Mouse (Mus musculus): ENCODE measurements around the gene Mfap3. TPM values are rescaled to one million over a fixed set of nuclear protein-coding genes. Genes with fewer than 3 reads are reported as not detected.
A peak's percentile ranks its signal among the peaks of the same experiment; 100 is the strongest.

The Mfap3 gene
- total and polyA plus RNA-seq, 3 experiments = 7.3 to 12.5 (median 11.1) TPM

GRCm38 (mm10) chr11:57475119-57475518, 43.3 kb upstream of the Mfap3 start:
- WGBS = 46% methylated on average over 6 of the region's 6 CpGs
- Histone ChIP-seq H3K4me3 (no peak overlapping the region), H3K9ac (ENCODE audit: low read depth, low read length) (no peak overlapping the region), H3K4me1 (ENCODE audit: control insufficient read depth, insufficient read depth, low read length) (no peaks in the 10 kb centered on the region), H3K79me2 (replicated peaks; ENCODE audit: control insufficient read depth, insufficient read depth, low read length) (no peaks in the 10 kb centered on the region), H3K36me3 (ENCODE audit: control insufficient read depth, insufficient read depth, low read length) (no peaks in the 10 kb centered on the region), H3K27me3 (ENCODE audit: control insufficient read depth, insufficient read depth, low read length) (no peaks in the 10 kb centered on the region), H3K27ac (no peak overlapping the region)
- DNase-seq = peak in 1 of 2 experiments; percentile 40
- TF ChIP-seq CTCF (IDR thresholded peaks at IDR 0.05) = peak; percentile 72
- no peak for TF ChIP-seq POLR2A (IDR thresholded peaks at IDR 0.05; ENCODE audit: insufficient read depth, low read depth, low read length)
- intact Hi-C loops (cut with DNase I) = loop anchor here (1.0 to 10.0 kb wide), 2 partner anchors 303 to 460 kb away; no protein-coding TSS in a partner anchor

- intact Hi-C loops (cut with DNase I) = loop anchor here (10.0 kb wide), 1 partner anchor 457 kb away; no protein-coding TSS in a partner anchor
- no peak for TF ChIP-seq EP300 (IDR thresholded peaks at IDR 0.05; ENCODE audit: insufficient read depth, low read depth, low read length)
- no peak for TF ChIP-seq POLR2A (IDR thresholded peaks at IDR 0.05; ENCODE audit: insufficient read depth, low read depth, low read length)
- TF ChIP-seq CTCF (IDR thresholded peaks at IDR 0.05) = no peak
- Histone ChIP-seq H3K4me3 (no peak overlapping the region), H3K79me2 (replicated peaks; ENCODE audit: control insufficient read depth, insufficient read depth, low read length) (no peaks in the 10 kb centered on the region), H3K9ac (ENCODE audit: low read depth, low read length) (no peak overlapping the region), H3K4me1 (ENCODE audit: control insufficient read depth, insufficient read depth, low read length) (no peaks in the 10 kb centered on the region), H3K27me3 (ENCODE audit: control insufficient read depth, insufficient read depth, low read length) (no peaks in the 10 kb centered on the region), H3K36me3 (ENCODE audit: control insufficient read depth, insufficient read depth, low read length) (no peaks in the 10 kb centered on the region), H3K27ac (no peak overlapping the region)
- WGBS = 84% methylated on average over 5 of the region's 5 CpGs
- no peak for DNase-seq
Observed at GRCm38 (mm10) chr11:57478077-57478476, 40.4 kb upstream of the Mfap3 start.

- Histone ChIP-seq H3K36me3 (ENCODE audit: control insufficient read depth, insufficient read depth, low read length) (no peaks in the 10 kb centered on the region; the same call in 1 of the 2 replicates), H3K9ac (ENCODE audit: low read depth, low read length) (no peak overlapping the region), H3K27ac (no peak overlapping the region), H3K27me3 (ENCODE audit: control insufficient read depth, insufficient read depth, low read length) (no peaks in the 10 kb centered on the region), H3K4me3 (no peak overlapping the region), H3K4me1 (ENCODE audit: control insufficient read depth, insufficient read depth, low read length) (peaks cover 2% of the 10 kb centered on the region; the same call in 1 of the 2 replicates), H3K79me2 (replicated peaks; ENCODE audit: control insufficient read depth, insufficient read depth, low read length) (no peaks in the 10 kb centered on the region)
- TF ChIP-seq EP300 (IDR thresholded peaks at IDR 0.05; ENCODE audit: insufficient read depth, low read depth, low read length) (no peak), POLR2A (IDR thresholded peaks at IDR 0.05; ENCODE audit: insufficient read depth, low read depth, low read length) (no peak), CTCF (IDR thresholded peaks at IDR 0.05) (no peak)
- 50% methylated on average over 5 of the region's 5 CpGs for WGBS
- no peak for DNase-seq
- intact Hi-C loops (cut with DNase I) = no loop called here
Observed at GRCm38 (mm10) chr11:57488436-57488835, 30.0 kb upstream of the Mfap3 start.

GRCm38 (mm10) chr11:57496462-57497039, 21.9 kb upstream of the Mfap3 start:
- no peak for DNase-seq
- TF ChIP-seq EP300 (IDR thresholded peaks at IDR 0.05; ENCODE audit: insufficient read depth, low read depth, low read length) (no peak), POLR2A (IDR thresholded peaks at IDR 0.05; ENCODE audit: insufficient read depth, low read depth, low read length) (no peak), CTCF (IDR thresholded peaks at IDR 0.05) (no peak)
- no peak overlapping the region for H3K27ac ChIP-seq
- no peaks in the 10 kb centered on the region for H3K4me1 ChIP-seq (ENCODE audit: control insufficient read depth, insufficient read depth, low read length)
- H3K79me2 ChIP-seq (replicated peaks; ENCODE audit: control insufficient read depth, insufficient read depth, low read length) = no peaks in the 10 kb centered on the region
- WGBS = 73% methylated on average over 3 of the region's 3 CpGs
- intact Hi-C loops (cut with DNase I) = no loop called here
- H3K4me3 ChIP-seq = no peak overlapping the region
- H3K27me3 ChIP-seq (ENCODE audit: control insufficient read depth, insufficient read depth, low read length) = no peaks in the 10 kb centered on the region
- H3K9ac ChIP-seq (ENCODE audit: low read depth, low read length) = no peak overlapping the region
- no peaks in the 10 kb centered on the region for H3K36me3 ChIP-seq (ENCODE audit: control insufficient read depth, insufficient read depth, low read length)

GRCm38 (mm10) chr11:57497701-57498100, 20.8 kb upstream of the Mfap3 start:
- H3K79me2 ChIP-seq (replicated peaks; ENCODE audit: control insufficient read depth, insufficient read depth, low read length) = no peaks in the 10 kb centered on the region
- no peak overlapping the region for H3K9ac ChIP-seq (ENCODE audit: low read depth, low read length)
- H3K27me3 ChIP-seq (ENCODE audit: control insufficient read depth, insufficient read depth, low read length) = no peaks in the 10 kb centered on the region
- DNase-seq = no peak
- WGBS = 87% methylated on average over 3 of the region's 3 CpGs
- H3K36me3 ChIP-seq (ENCODE audit: control insufficient read depth, insufficient read depth, low read length) = no peaks in the 10 kb centered on the region
- intact Hi-C loops (cut with DNase I) = no loop called here
- H3K4me3 ChIP-seq = no peak overlapping the region
- H3K4me1 ChIP-seq (ENCODE audit: control insufficient read depth, insufficient read depth, low read length) = no peaks in the 10 kb centered on the region
- TF ChIP-seq EP300 (IDR thresholded peaks at IDR 0.05; ENCODE audit: insufficient read depth, low read depth, low read length) (no peak), CTCF (IDR thresholded peaks at IDR 0.05) (no peak), POLR2A (IDR thresholded peaks at IDR 0.05; ENCODE audit: insufficient read depth, low read depth, low read length) (no peak)
- no peak overlapping the region for H3K27ac ChIP-seq

GRCm38 (mm10) chr11:57498215-57498614, 20.2 kb upstream of the Mfap3 start:
- no peaks in the 10 kb centered on the region for H3K36me3 ChIP-seq (ENCODE audit: control insufficient read depth, insufficient read depth, low read length)
- TF ChIP-seq EP300 (IDR thresholded peaks at IDR 0.05; ENCODE audit: insufficient read depth, low read depth, low read length) (no peak), CTCF (IDR thresholded peaks at IDR 0.05) (no peak), POLR2A (IDR thresholded peaks at IDR 0.05; ENCODE audit: insufficient read depth, low read depth, low read length) (no peak)
- no peaks in the 10 kb centered on the region for H3K79me2 ChIP-seq (replicated peaks; ENCODE audit: control insufficient read depth, insufficient read depth, low read length)
- no peaks in the 10 kb centered on the region for H3K4me1 ChIP-seq (ENCODE audit: control insufficient read depth, insufficient read depth, low read length)
- 96% methylated on average over 5 of the region's 5 CpGs for WGBS
- no peak overlapping the region for H3K9ac ChIP-seq (ENCODE audit: low read depth, low read length)
- no peaks in the 10 kb centered on the region for H3K27me3 ChIP-seq (ENCODE audit: control insufficient read depth, insufficient read depth, low read length)
- H3K27ac ChIP-seq = no peak overlapping the region
- DNase-seq = no peak
- intact Hi-C loops (cut with DNase I) = no loop called here
- H3K4me3 ChIP-seq = no peak overlapping the region

Data from heart, adult 2 months (tissue).